Mouse (Mus musculus): ENCODE data around the gene Amfr.

The Amfr gene

GRCm38 (mm10) chr8:94012013-94012951 is at the start of gene Amfr:
Gene Amfr (minus strand): TSS chr8:94012842.
- DNase-seq, result peak; percentile 74

GRCm38 (mm10) chr8:94057157-94057854 is 44.7 kb upstream of the Amfr start:
- peak; percentile 31 for DNase-seq

- no peak for DNase-seq
Observed at GRCm38 (mm10) chr8:94052696-94053095, 40.1 kb upstream of the Amfr start.

GRCm38 (mm10) chr8:94047845-94048244 is 35.2 kb upstream of the Amfr start:
- no peak for DNase-seq

- peak; percentile 28 for DNase-seq
Observed at GRCm38 (mm10) chr8:94037806-94038205, 25.2 kb upstream of the Amfr start.

- DNase-seq, result peak; percentile 95
Observed at GRCm38 (mm10) chr8:94036944-94037524, 24.4 kb upstream of the Amfr start, which contains the start of the genes Nudt21 and Ogfod1. Gene Nudt21 (minus strand): TSS chr8:94037031. Gene Ogfod1 (plus strand): TSS chr8:94037198.

- peak; percentile 78 for DNase-seq
Observed at GRCm38 (mm10) chr8:94036541-94036940, 23.9 kb upstream of the Amfr start.

GRCm38 (mm10) chr8:94035200-94035599 is 22.6 kb upstream of the Amfr start:
- no peak for DNase-seq

- DNase-seq, result no peak
Observed at GRCm38 (mm10) chr8:94033601-94034000, 21.0 kb upstream of the Amfr start.

GRCm38 (mm10) chr8:94029701-94030100 is 17.1 kb upstream of the Amfr start:
- no peak for DNase-seq

- DNase-seq, result no peak
Observed at GRCm38 (mm10) chr8:94023916-94024315, 11.3 kb upstream of the Amfr start.

- no peak for DNase-seq
Observed at GRCm38 (mm10) chr8:94013026-94013612, 477 bp upstream of the Amfr start.

GRCm38 (mm10) chr8:94011076-94012012 is 1.3 kb downstream of the Amfr start:
- no peak for DNase-seq

- no peak for DNase-seq
Observed at GRCm38 (mm10) chr8:94010101-94010705, 2.4 kb downstream of the Amfr start.

- no peak for DNase-seq
Observed at GRCm38 (mm10) chr8:94009243-94009845, 3.3 kb downstream of the Amfr start.

GRCm38 (mm10) chr8:94004139-94004538 is 8.5 kb downstream of the Amfr start:
- no peak for DNase-seq

GRCm38 (mm10) chr8:93998961-93999360 is 13.7 kb downstream of the Amfr start:
- no peak for DNase-seq

- no peak for DNase-seq
Observed at GRCm38 (mm10) chr8:93989739-93990138, 22.9 kb downstream of the Amfr start.

GRCm38 (mm10) chr8:93984731-93985130 is 27.9 kb downstream of the Amfr start:
- DNase-seq, result no peak

GRCm38 (mm10) chr8:93983827-93984226 is 28.8 kb downstream of the Amfr start:
- DNase-seq, result no peak

GRCm38 (mm10) chr8:93981679-93982215 is 30.9 kb downstream of the Amfr start:
- no peak for DNase-seq
